Mouse (Mus musculus): ENCODE measurements around the gene Rhoa. TPM values are rescaled to one million over a fixed set of nuclear protein-coding genes. Genes with fewer than 3 reads are reported as not detected.
A peak's percentile ranks its signal among the peaks of the same experiment; 100 is the strongest.

The Rhoa gene
- total RNA-seq (2014; fragmentation: Nextera tagmentation) (409 and 426 TPM in 2 replicates), total RNA-seq (2017) (215 and 235 TPM in 2 replicates), polyA plus RNA-seq (2012) (122 and 136 TPM in 2 replicates)

GRCm38 (mm10) chr9:108305629-108306520, at the start of gene Rhoa, which contains the start of gene Tcta:
Rhoa (plus strand) TSS chr9:108306129.
Tcta (minus strand) TSS chr9:108306160.
- H3K4me3 ChIP-seq (ENCODE audit: low read depth, low read length), result peak within 1 kb of the TSS; percentile 73
- H3K9me3 ChIP-seq (replicated peaks), result no peaks in the 10 kb centered on the region
- peaks cover 29% of the 10 kb centered on the region for H3K4me1 ChIP-seq (ENCODE audit: insufficient read depth, low read depth, low read length)
- ATAC-seq (ENCODE audit: extremely low read depth, insufficient number of reproducible peaks, low FRiP score, poor library complexity, severe bottlenecking) (peak; percentile 93), DNase-seq (ENCODE audit: low spot score) (peak; percentile 97)
- H3K27me3 ChIP-seq (ENCODE audit: insufficient read depth, low read length), result no peaks in the 10 kb centered on the region
- TF ChIP-seq CTCF (IDR thresholded peaks at IDR 0.05; ENCODE audit: low read depth, low read length) (no peak), POLR2AphosphoS5 (IDR thresholded peaks at IDR 0.05; ENCODE audit: insufficient replicate concordance, low read depth, low read length) (peak; percentile 92)
- H3K36me3 ChIP-seq (replicated peaks), result peaks cover 42% of the 10 kb centered on the region

GRCm38 (mm10) chr9:108260526-108260925, 45.4 kb upstream of the Rhoa start:
- no peaks in the 10 kb centered on the region for H3K27me3 ChIP-seq (ENCODE audit: insufficient read depth, low read length)
- peaks cover 25% of the 10 kb centered on the region for H3K4me1 ChIP-seq (ENCODE audit: insufficient read depth, low read depth, low read length)
- TF ChIP-seq GATA2 (IDR thresholded peaks at IDR 0.05; ENCODE audit: borderline replicate concordance, low read depth, low read length), result no peak
- no peak for TF ChIP-seq POLR2AphosphoS5 (IDR thresholded peaks at IDR 0.05; ENCODE audit: insufficient replicate concordance, low read depth, low read length)
- no peak for TF ChIP-seq TAL1 (conservative IDR thresholded peaks at IDR 0.05; ENCODE audit: low read depth, low read length)
- TF ChIP-seq GATA1 (IDR thresholded peaks at IDR 0.05; ENCODE audit: borderline replicate concordance, low read length), result no peak
- TF ChIP-seq CTCF (IDR thresholded peaks at IDR 0.05; ENCODE audit: low read depth, low read length), result no peak
- ATAC-seq (ENCODE audit: extremely low read depth, insufficient number of reproducible peaks, low FRiP score, poor library complexity, severe bottlenecking) (no peak), DNase-seq (ENCODE audit: low spot score) (no peak)
- H3K36me3 ChIP-seq (replicated peaks), result peaks cover 16% of the 10 kb centered on the region
- no peak overlapping the region for H3K4me3 ChIP-seq (ENCODE audit: low read depth, low read length)
- H3K9me3 ChIP-seq (replicated peaks), result no peaks in the 10 kb centered on the region

- Histone ChIP-seq H3K9me3 (replicated peaks) (no peaks in the 10 kb centered on the region), H3K4me3 (ENCODE audit: low read depth, low read length) (no peak overlapping the region), H3K36me3 (replicated peaks) (peaks cover 12% of the 10 kb centered on the region), H3K27me3 (ENCODE audit: insufficient read depth, low read length) (peaks cover 4% of the 10 kb centered on the region; the same call in 1 of the 2 replicates), H3K4me1 (ENCODE audit: insufficient read depth, low read depth, low read length) (peaks cover 33% of the 10 kb centered on the region)
- TF ChIP-seq TAL1 (conservative IDR thresholded peaks at IDR 0.05; ENCODE audit: low read depth, low read length), result no peak
- no peak for TF ChIP-seq POLR2AphosphoS5 (IDR thresholded peaks at IDR 0.05; ENCODE audit: insufficient replicate concordance, low read depth, low read length)
- no peak for TF ChIP-seq GATA1 (IDR thresholded peaks at IDR 0.05; ENCODE audit: borderline replicate concordance, low read length)
- no peak for TF ChIP-seq GATA2 (IDR thresholded peaks at IDR 0.05; ENCODE audit: borderline replicate concordance, low read depth, low read length)
- ATAC-seq (ENCODE audit: extremely low read depth, insufficient number of reproducible peaks, low FRiP score, poor library complexity, severe bottlenecking) (no peak), DNase-seq (ENCODE audit: low spot score) (no peak)
Measured at GRCm38 (mm10) chr9:108261865-108262264, 44.1 kb upstream of the Rhoa start.

- H3K4me1 ChIP-seq (ENCODE audit: insufficient read depth, low read depth, low read length), result peaks cover 33% of the 10 kb centered on the region
Measured at GRCm38 (mm10) chr9:108262494-108263049, 43.4 kb upstream of the Rhoa start.

GRCm38 (mm10) chr9:108263131-108263681, 42.7 kb upstream of the Rhoa start:
- Histone ChIP-seq H3K4me3 (ENCODE audit: low read depth, low read length) (peak overlapping the region; percentile 94), H3K9me3 (replicated peaks) (no peaks in the 10 kb centered on the region), H3K4me1 (ENCODE audit: insufficient read depth, low read depth, low read length) (peaks cover 33% of the 10 kb centered on the region), H3K36me3 (replicated peaks) (peaks cover 9% of the 10 kb centered on the region), H3K27me3 (ENCODE audit: insufficient read depth, low read length) (peaks cover 8% of the 10 kb centered on the region)
- DNase-seq (ENCODE audit: low spot score) (no peak), ATAC-seq (ENCODE audit: extremely low read depth, insufficient number of reproducible peaks, low FRiP score, poor library complexity, severe bottlenecking) (no peak)
- no peak for TF ChIP-seq GATA1 (IDR thresholded peaks at IDR 0.05; ENCODE audit: borderline replicate concordance, low read length)
- TF ChIP-seq CTCF (IDR thresholded peaks at IDR 0.05; ENCODE audit: low read depth, low read length), result no peak
- TF ChIP-seq POLR2AphosphoS5 (IDR thresholded peaks at IDR 0.05; ENCODE audit: insufficient replicate concordance, low read depth, low read length), result no peak
- TF ChIP-seq GATA2 (IDR thresholded peaks at IDR 0.05; ENCODE audit: borderline replicate concordance, low read depth, low read length), result no peak
- no peak for TF ChIP-seq TAL1 (conservative IDR thresholded peaks at IDR 0.05; ENCODE audit: low read depth, low read length)

More at GRCm38 (mm10) chr9:108262494-108263049, 43.4 kb upstream of the Rhoa start:
- Histone ChIP-seq H3K4me3 (ENCODE audit: low read depth, low read length) (peak overlapping the region; percentile 94), H3K36me3 (replicated peaks) (peaks cover 9% of the 10 kb centered on the region), H3K27me3 (ENCODE audit: insufficient read depth, low read length) (peaks cover 7% of the 10 kb centered on the region), H3K9me3 (replicated peaks) (no peaks in the 10 kb centered on the region)
- no peak for ATAC-seq (ENCODE audit: extremely low read depth, insufficient number of reproducible peaks, low FRiP score, poor library complexity, severe bottlenecking)
- no peak for DNase-seq (ENCODE audit: low spot score)
- TF ChIP-seq TAL1 (conservative IDR thresholded peaks at IDR 0.05; ENCODE audit: low read depth, low read length) (no peak), GATA1 (IDR thresholded peaks at IDR 0.05; ENCODE audit: borderline replicate concordance, low read length) (no peak), CTCF (IDR thresholded peaks at IDR 0.05; ENCODE audit: low read depth, low read length) (no peak), GATA2 (IDR thresholded peaks at IDR 0.05; ENCODE audit: borderline replicate concordance, low read depth, low read length) (no peak), POLR2AphosphoS5 (IDR thresholded peaks at IDR 0.05; ENCODE audit: insufficient replicate concordance, low read depth, low read length) (no peak)

GRCm38 (mm10) chr9:108263690-108264190, 42.2 kb upstream of the Rhoa start, which contains the start of gene Dag1:
Dag1 (minus strand) TSS chr9:108263958.
- TF ChIP-seq GATA1 (IDR thresholded peaks at IDR 0.05; ENCODE audit: borderline replicate concordance, low read length) (no peak), TAL1 (conservative IDR thresholded peaks at IDR 0.05; ENCODE audit: low read depth, low read length) (no peak), CTCF (IDR thresholded peaks at IDR 0.05; ENCODE audit: low read depth, low read length) (no peak), POLR2AphosphoS5 (IDR thresholded peaks at IDR 0.05; ENCODE audit: insufficient replicate concordance, low read depth, low read length) (no peak), GATA2 (IDR thresholded peaks at IDR 0.05; ENCODE audit: borderline replicate concordance, low read depth, low read length) (no peak)
- peaks cover 9% of the 10 kb centered on the region for H3K36me3 ChIP-seq (replicated peaks)
- H3K27me3 ChIP-seq (ENCODE audit: insufficient read depth, low read length), result peaks cover 12% of the 10 kb centered on the region
- ATAC-seq (ENCODE audit: extremely low read depth, insufficient number of reproducible peaks, low FRiP score, poor library complexity, severe bottlenecking) (peak; percentile 66), DNase-seq (ENCODE audit: low spot score) (peak; percentile 94)
- no peaks in the 10 kb centered on the region for H3K9me3 ChIP-seq (replicated peaks)
- H3K4me3 ChIP-seq (ENCODE audit: low read depth, low read length), result peak within 1 kb of the TSS; percentile 94
- peaks cover 36% of the 10 kb centered on the region for H3K4me1 ChIP-seq (ENCODE audit: insufficient read depth, low read depth, low read length)
